Mouse (Mus musculus) thymus, postnatal 25 days (tissue): Measurements from ENCODE around the gene Olfr248.
"Not testable (repeated sequence)": the region's sequence is repeated elsewhere in the genome, so short reads cannot be mapped to it uniquely, and the experiment has no call there.

Experiments used
- DNase-seq: peaks from one replicate; pipeline ENCODE4 v3.0.0; 2022

Olfr248 gene

GRCm38 (mm10) chr1:174390746-174391145 lies at the start of gene Olfr248:
Gene Olfr248 (plus strand): TSS chr1:174391046.
- DNase-seq = no peak

GRCm38 (mm10) chr1:174353636-174354035 lies 37.2 kb upstream of the Olfr248 start:
- not testable (repeated sequence) for DNase-seq

- no peak for DNase-seq
These were observed 36.2 kb upstream of the Olfr248 start for GRCm38 (mm10) chr1:174354640-174355039.

GRCm38 (mm10) chr1:174364882-174365451 lies 25.9 kb upstream of the Olfr248 start, which contains the start of gene Olfr417:
Gene Olfr417 (plus strand): TSS chr1:174365122.
- DNase-seq = no peak

GRCm38 (mm10) chr1:174373799-174374198 lies 17.0 kb upstream of the Olfr248 start:
- DNase-seq = no peak

- DNase-seq = no peak
These were observed 32.1 kb downstream of the Olfr248 start for GRCm38 (mm10) chr1:174422959-174423358.

- no peak for DNase-seq
These were observed 32.9 kb downstream of the Olfr248 start, which contains the start of gene Olfr414 for GRCm38 (mm10) chr1:174423764-174424163. Gene Olfr414 (plus strand): TSS chr1:174424064.

- no peak for DNase-seq
These were observed 35.5 kb downstream of the Olfr248 start for GRCm38 (mm10) chr1:174426180-174426986.

- no peak for DNase-seq
These were observed 36.6 kb downstream of the Olfr248 start for GRCm38 (mm10) chr1:174427402-174427801.

GRCm38 (mm10) chr1:174428407-174428806 lies 37.6 kb downstream of the Olfr248 start:
- DNase-seq = no peak

- DNase-seq = no peak
These were observed 43.3 kb downstream of the Olfr248 start for GRCm38 (mm10) chr1:174434121-174434520.
